Mouse (Mus musculus) embryonic facial prominence, embryonic 15.5 days (tissue): Measurements from ENCODE around the gene Mllt1. TPM values are rescaled to one million over a fixed set of nuclear protein-coding genes. Genes with fewer than 3 reads are reported as not detected.
"Not testable (repeated sequence)": the region's sequence is repeated elsewhere in the genome, so short reads cannot be mapped to it uniquely, and the experiment has no call there.

Source experiments
- ATAC-seq: fragments of 200-750 bp; cut with Nextera tagmentation; 2 replicates; pipeline ENCODE4 v1.8.0; 2017; ENCODE audit warnings: low read depth, moderate TSS enrichment; ENCODE audit not compliant: insufficient number of reproducible peaks, low FRiP score, low TSS enrichment
- H3K27ac ChIP-seq: fragments of 300-500 bp; sonication (generic); replicated peaks from 2 replicates; pipeline ENCODE4 v1.5.1; 2015; ENCODE audit warnings: mild to moderate bottlenecking, inconsistent platforms
- H3K27me3 ChIP-seq: fragments of 300-500 bp; sonication (generic); 2 replicates; pipeline ENCODE4 v1.6.1; 2015; ENCODE audit warnings: inconsistent platforms
- H3K36me3 ChIP-seq: fragments of 300-500 bp; sonication (generic); 2 replicates; pipeline ENCODE4 v1.6.1; 2015; ENCODE audit warnings: mild to moderate bottlenecking, inconsistent platforms
- H3K4me1 ChIP-seq: fragments of 300-500 bp; sonication (generic); 2 replicates; pipeline ENCODE4 v1.6.1; 2015; ENCODE audit warnings: inconsistent platforms
- H3K4me2 ChIP-seq: fragments of 300-500 bp; sonication (generic); replicated peaks from 2 replicates; pipeline ENCODE4 v1.6.1; 2015; ENCODE audit warnings: mild to moderate bottlenecking, inconsistent platforms
- H3K4me3 ChIP-seq: fragments of 300-500 bp; sonication (generic); replicated peaks from 2 replicates; pipeline ENCODE4 v1.5.1; 2015; ENCODE audit warnings: mild to moderate bottlenecking, inconsistent platforms
- H3K9ac ChIP-seq: fragments of 300-500 bp; sonication (generic); 2 replicates; pipeline ENCODE4 v1.6.1; 2015; ENCODE audit warnings: inconsistent platforms
- H3K9me3 ChIP-seq: fragments of 300-500 bp; sonication (generic); replicated peaks from 2 replicates; pipeline ENCODE4 v1.6.1; 2016; ENCODE audit warnings: inconsistent platforms
- WGBS: fragments of 180-500 bp; shearing (Covaris S2); methylation state at CpG from one replicate; pipeline ENCODE4 v1.1.7; 2015; 5-methylcytosine and 5-hydroxymethylcytosine counted together
- polyA plus RNA-seq: library from polyadenylated mRNA; unstranded; fragments of >200 nt; fragmentation: Nextera tagmentation; extraction: Ambion mirVana; gene quantifications from 2 replicates; pipeline ENCODE4 v1.2.1, GENCODE M21; 2015

Mllt1 gene
- polyA plus RNA-seq, 1 experiment from 2014 or later: 56.9 TPM

DNA sequence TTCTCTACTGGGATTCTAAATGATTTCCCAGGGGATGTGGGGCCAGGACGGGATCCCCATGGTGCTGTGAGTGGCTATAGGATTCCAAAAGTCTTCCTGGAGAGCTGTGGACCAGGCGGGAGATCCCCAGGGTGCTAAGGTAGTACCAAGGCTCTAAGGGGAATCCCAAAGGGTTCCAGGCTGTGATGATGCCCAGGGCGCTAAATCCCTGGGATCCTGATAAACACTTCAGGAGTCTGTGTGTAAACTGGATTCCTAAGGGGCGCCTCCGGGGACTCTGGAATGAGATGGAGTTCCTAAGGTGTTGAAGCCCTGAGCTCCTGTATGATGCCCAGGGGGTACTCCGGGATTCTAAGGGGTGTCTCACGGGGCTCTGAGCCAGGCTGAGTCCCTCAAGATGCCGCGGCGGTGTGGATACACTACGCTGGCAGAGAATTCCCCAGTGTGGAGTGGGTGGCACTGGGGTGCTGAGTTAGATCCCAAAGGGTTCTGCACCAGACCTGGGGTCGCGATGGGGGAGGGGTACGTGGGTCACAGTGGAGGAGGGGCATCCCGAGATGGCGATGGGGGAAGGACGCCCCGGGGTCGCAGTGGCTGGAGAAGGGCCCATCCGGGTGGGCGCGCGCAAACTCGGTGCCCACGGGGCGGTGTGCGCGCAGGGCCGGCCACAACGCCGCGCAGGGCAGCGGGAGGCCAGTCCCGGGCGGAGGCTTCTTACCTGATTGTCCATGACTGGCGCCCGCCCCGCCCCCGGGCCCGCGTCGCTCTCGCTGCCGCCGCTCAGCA, 477 bp downstream of the Mllt1 start:
- peak overlapping the region; percentile 99 for H3K9ac ChIP-seq
- no peaks in the 10 kb centered on the region for H3K36me3 ChIP-seq
- ATAC-seq: peak; percentile 27
- 1% methylated on average over 41 of the region's 45 CpGs for WGBS
- H3K27ac ChIP-seq: peak overlapping the region; percentile 58; the same call in 1 of the 2 replicates
- peak overlapping the region; percentile 92 for H3K4me3 ChIP-seq
- no peaks in the 10 kb centered on the region for H3K27me3 ChIP-seq
- H3K4me2 ChIP-seq: peak overlapping the region; percentile 87
- no peaks in the 10 kb centered on the region for H3K9me3 ChIP-seq
- H3K4me1 ChIP-seq: peaks cover 28% of the 10 kb centered on the region

DNA sequence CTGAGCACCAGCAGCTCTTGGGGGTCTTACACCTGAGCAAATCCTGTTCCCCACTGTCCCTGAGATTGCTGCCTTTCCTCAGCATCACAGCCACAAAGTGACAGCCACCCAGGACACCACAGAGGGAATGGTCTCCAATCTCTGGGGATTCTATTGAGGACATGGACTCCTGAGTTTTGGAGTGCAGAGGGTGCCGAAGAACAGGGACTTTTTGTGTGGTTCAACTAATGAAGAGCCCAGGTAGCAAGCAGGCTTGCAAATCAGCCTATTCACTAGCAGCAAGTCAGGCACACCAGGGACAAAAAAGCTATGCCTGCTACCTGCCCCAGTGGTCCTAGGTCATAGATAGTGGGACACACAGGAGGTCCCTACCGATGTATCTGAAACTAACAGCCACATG, 1.8 kb downstream of the Mllt1 start:
- Histone ChIP-seq H3K4me1 (peaks cover 28% of the 10 kb centered on the region), H3K9me3 (no peaks in the 10 kb centered on the region), H3K4me2 (peak overlapping the region; percentile 87; the same call in 1 of the 2 replicates), H3K27me3 (no peaks in the 10 kb centered on the region), H3K9ac (no peak overlapping the region), H3K27ac (no peak overlapping the region), H3K36me3 (no peaks in the 10 kb centered on the region), H3K4me3 (no peak overlapping the region)
- ATAC-seq: no peak
- 98% methylated on average over 2 of the region's 2 CpGs for WGBS

DNA sequence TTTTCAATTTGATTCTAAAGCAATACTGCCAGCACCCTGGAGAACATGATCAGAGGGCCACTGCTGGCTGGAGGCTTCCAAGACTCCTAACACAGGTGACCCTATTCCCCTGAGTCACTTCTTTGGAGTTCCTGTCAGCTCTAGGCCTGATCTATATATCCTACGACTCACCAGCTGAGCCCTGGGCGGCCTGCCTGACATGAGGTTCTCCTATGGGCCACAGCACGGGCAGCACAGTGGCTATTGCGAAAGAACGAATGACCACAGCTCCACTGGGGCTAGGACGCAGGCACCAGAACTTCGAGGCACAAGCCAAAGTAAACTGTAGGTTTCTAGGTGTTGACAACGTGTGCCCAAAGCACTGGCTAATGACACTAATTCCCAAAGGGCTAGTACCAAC, 5.2 kb downstream of the Mllt1 start:
- WGBS: 90% methylated on average over 8 of the region's 8 CpGs
- Histone ChIP-seq H3K9ac (no peak overlapping the region), H3K27me3 (no peaks in the 10 kb centered on the region), H3K27ac (no peak overlapping the region), H3K4me2 (no peak overlapping the region), H3K4me1 (peaks cover 28% of the 10 kb centered on the region), H3K4me3 (no peak overlapping the region), H3K36me3 (peaks cover 13% of the 10 kb centered on the region), H3K9me3 (no peaks in the 10 kb centered on the region)
- ATAC-seq: no peak

DNA sequence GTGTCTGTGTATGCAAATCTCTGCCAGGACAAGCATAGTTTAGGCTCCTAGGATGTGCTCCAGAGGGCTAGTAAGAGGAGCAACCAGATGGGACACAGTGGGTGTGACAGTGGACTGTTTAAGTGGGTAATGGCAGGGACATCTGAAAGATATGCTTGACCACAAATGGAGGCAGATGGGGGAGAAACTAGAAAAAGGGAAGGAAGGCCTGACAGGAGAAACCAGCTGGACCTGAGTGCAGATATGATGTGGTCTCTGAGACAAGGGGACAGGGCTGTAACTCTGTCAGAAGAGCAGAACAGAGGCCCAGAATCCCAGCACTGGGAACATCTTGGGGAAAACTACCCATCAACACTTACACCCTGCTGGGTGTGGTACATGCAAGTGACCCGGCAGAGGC, 5.7 kb downstream of the Mllt1 start:
- Histone ChIP-seq H3K9me3 (no peaks in the 10 kb centered on the region), H3K27ac (no peak overlapping the region), H3K36me3 (peaks cover 18% of the 10 kb centered on the region), H3K4me2 (no peak overlapping the region), H3K9ac (no peak overlapping the region), H3K27me3 (no peaks in the 10 kb centered on the region), H3K4me3 (no peak overlapping the region), H3K4me1 (peaks cover 27% of the 10 kb centered on the region)
- WGBS: 81% methylated on average over 1 of the region's 1 CpGs
- ATAC-seq: no peak

DNA sequence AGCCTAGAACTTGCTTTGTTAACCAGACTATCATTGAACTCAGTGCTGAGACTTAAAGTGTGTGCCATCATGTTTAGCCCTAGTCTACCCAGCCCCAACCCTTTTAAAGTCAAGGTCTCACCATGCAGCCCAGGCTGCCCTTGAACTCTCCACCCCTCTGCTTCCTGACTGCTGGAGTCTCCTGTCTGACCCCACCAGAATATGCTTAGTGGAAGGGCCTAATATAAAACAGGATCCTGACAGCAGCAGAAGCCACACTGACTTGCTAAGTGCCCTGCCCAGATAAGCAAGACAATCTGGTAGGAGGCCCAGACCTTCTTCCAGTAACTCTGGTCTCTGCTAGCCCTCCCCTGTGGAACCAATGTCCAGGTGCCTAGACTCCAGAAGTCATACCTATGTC, 6.1 kb downstream of the Mllt1 start:
- Histone ChIP-seq H3K4me1 (peaks cover 23% of the 10 kb centered on the region), H3K9ac (no peak overlapping the region), H3K4me3 (no peak overlapping the region), H3K9me3 (no peaks in the 10 kb centered on the region), H3K27ac (no peak overlapping the region), H3K27me3 (no peaks in the 10 kb centered on the region), H3K4me2 (no peak overlapping the region), H3K36me3 (peaks cover 22% of the 10 kb centered on the region)
- no peak for ATAC-seq

DNA sequence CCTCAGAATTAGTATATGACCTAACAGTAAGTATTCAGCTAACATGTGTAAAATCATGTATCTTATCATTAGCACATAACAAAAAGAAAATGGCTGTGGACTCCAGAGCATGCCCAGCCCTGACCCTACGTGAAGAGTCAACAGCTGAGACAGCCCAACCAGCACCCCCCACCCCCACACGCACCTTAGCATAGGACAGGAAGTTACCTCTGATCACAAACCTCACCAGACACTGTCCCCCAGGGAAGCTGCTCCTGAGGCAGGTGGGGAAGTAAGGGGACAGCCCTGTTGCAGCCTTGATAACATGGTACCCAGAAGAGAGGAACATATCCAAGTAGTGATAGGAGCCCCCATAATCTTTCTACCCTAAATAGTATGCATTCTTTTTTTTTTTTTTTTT, 9.2 kb downstream of the Mllt1 start:
- WGBS: 85% methylated on average over 2 of the region's 2 CpGs
- no peak overlapping the region for H3K4me3 ChIP-seq
- H3K27ac ChIP-seq: no peak overlapping the region
- H3K27me3 ChIP-seq: no peaks in the 10 kb centered on the region
- ATAC-seq: no peak
- H3K36me3 ChIP-seq: peaks cover 40% of the 10 kb centered on the region
- no peak overlapping the region for H3K4me2 ChIP-seq
- H3K9ac ChIP-seq: no peak overlapping the region
- no peaks in the 10 kb centered on the region for H3K4me1 ChIP-seq
- no peaks in the 10 kb centered on the region for H3K9me3 ChIP-seq

DNA sequence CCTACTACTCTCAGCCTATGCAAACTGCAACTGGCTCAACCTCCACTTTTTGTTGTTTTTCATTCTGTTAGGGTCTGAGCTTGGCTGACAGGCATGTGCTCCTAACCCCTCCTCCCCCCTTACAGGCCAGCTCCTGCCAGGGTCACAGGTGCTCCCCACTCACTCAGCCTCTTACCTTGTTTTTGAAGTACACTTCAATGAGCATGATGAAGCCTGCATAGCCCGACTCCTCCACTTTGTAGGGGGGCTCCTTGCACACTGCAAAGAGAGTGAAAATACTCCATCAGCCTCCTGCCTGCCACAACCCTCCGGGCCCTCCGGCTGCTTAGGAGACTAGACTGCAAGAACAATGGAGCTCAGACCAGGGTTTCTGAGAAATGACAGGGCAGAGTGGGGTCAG, 15.5 kb downstream of the Mllt1 start:
- no peaks in the 10 kb centered on the region for H3K9me3 ChIP-seq
- no peak overlapping the region for H3K9ac ChIP-seq
- peaks cover 79% of the 10 kb centered on the region for H3K36me3 ChIP-seq
- no peak for ATAC-seq
- H3K27ac ChIP-seq: no peak overlapping the region
- WGBS: 80% methylated on average over 3 of the region's 3 CpGs
- no peak overlapping the region for H3K4me2 ChIP-seq
- H3K4me1 ChIP-seq: no peaks in the 10 kb centered on the region
- H3K27me3 ChIP-seq: no peaks in the 10 kb centered on the region
- no peak overlapping the region for H3K4me3 ChIP-seq

DNA sequence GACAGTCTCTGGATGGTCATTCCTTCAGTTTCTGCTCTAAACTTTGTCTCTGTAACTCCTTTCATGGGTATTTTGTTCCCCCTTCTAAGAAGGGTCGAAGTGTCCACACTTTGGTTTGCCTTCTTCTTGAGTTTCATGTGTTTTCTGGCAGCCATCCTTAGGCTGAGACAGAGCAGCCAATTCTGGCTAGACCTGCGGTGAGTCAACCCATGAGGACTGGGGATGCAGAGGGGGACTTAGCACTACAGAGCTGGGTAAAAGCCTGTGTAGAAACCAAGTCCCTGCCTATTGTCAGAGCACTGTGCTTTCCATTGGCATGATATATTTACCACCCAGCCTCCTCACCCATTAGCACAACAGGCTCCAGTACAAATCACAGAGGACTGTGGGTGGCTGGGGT, 18.0 kb downstream of the Mllt1 start:
- WGBS: 92% methylated on average over 2 of the region's 2 CpGs
- H3K4me3 ChIP-seq: no peak overlapping the region

DNA sequence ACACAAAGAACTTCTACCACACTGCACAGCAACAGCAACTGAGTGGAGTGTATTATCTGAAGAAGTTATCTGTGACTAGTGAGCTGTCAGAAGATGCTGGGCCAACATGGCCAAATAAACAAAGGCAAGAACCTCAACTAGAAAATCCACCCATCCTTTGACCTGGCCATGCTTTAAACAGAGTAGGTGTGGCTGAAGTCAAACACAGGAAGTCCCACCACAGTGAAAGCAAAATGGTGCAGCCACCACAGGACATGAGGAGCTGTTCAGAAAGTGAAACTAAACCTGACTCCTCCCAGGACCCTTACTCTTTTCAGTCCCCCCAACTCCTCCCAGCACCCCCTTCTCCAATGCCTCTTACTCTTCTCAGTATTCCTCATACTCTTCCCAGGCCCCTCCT, 21.8 kb downstream of the Mllt1 start:
- no peaks in the 10 kb centered on the region for H3K27me3 ChIP-seq
- H3K27ac ChIP-seq: no peak overlapping the region
- H3K9ac ChIP-seq: no peak overlapping the region
- ATAC-seq: no peak
- H3K9me3 ChIP-seq: no peaks in the 10 kb centered on the region
- no peak overlapping the region for H3K4me2 ChIP-seq
- peaks cover 72% of the 10 kb centered on the region for H3K36me3 ChIP-seq
- H3K4me3 ChIP-seq: no peak overlapping the region
- no peaks in the 10 kb centered on the region for H3K4me1 ChIP-seq

More for the DNA sequence above, 18.0 kb downstream of the Mllt1 start:
- Histone ChIP-seq H3K36me3 (peaks cover 77% of the 10 kb centered on the region), H3K27ac (no peak overlapping the region), H3K4me1 (no peaks in the 10 kb centered on the region), H3K4me2 (no peak overlapping the region), H3K9me3 (no peaks in the 10 kb centered on the region), H3K9ac (no peak overlapping the region), H3K27me3 (no peaks in the 10 kb centered on the region)
- ATAC-seq: no peak

DNA sequence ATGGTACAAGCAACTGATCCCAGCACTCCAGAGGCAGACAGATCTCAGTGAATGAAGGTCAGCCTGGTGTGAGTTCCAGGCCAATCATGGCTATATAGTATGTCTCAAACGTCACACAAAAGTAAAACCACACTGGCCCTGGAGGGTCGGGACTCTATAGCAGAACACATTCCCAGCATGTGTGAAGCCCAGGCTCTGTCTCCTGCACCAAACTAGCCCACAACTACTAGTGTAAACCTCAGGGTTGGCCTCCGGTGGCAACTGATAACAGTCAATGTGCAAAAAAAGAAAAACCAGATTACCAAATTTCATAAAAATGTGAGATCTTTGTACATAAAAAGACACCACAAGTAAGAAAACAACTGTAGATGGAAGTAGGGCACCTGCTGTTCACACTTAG, 22.2 kb downstream of the Mllt1 start:
- Histone ChIP-seq H3K9ac (no peak overlapping the region), H3K9me3 (no peaks in the 10 kb centered on the region), H3K4me2 (no peak overlapping the region), H3K36me3 (peaks cover 71% of the 10 kb centered on the region), H3K27me3 (no peaks in the 10 kb centered on the region), H3K4me1 (peaks cover 2% of the 10 kb centered on the region; the same call in 1 of the 2 replicates), H3K27ac (no peak overlapping the region), H3K4me3 (no peak overlapping the region)
- no peak for ATAC-seq
- 83% methylated on average over 3 of the region's 3 CpGs for WGBS

DNA sequence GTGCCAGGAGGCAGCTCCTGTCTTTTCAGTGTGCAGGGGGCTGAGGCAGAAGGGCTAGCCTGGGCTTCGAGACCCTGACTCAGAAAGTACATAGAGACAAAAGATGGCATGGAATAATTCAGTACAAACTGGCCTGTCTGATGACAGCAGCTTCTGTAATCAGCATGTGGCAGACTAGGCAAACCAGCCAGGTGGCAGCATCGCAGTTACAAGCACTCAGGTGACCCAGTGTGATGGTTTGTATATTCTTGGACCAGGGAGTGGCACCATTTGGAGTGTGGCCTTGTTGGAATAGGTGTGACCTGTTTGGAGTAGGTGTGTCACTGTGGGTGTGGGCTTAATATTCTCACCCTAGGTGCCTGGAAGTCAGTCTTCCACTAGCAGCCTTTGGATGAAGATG, 25.5 kb downstream of the Mllt1 start:
- not testable (repeated sequence) for H3K9me3 ChIP-seq, H3K27me3 ChIP-seq, ATAC-seq, H3K9ac ChIP-seq, H3K4me3 ChIP-seq, H3K27ac ChIP-seq, H3K4me1 ChIP-seq, H3K4me2 ChIP-seq
- 85% methylated on average over 2 of the region's 2 CpGs for whole genome bisulfite sequencing
- peaks cover 59% of the 10 kb centered on the region for H3K36me3 ChIP-seq

DNA sequence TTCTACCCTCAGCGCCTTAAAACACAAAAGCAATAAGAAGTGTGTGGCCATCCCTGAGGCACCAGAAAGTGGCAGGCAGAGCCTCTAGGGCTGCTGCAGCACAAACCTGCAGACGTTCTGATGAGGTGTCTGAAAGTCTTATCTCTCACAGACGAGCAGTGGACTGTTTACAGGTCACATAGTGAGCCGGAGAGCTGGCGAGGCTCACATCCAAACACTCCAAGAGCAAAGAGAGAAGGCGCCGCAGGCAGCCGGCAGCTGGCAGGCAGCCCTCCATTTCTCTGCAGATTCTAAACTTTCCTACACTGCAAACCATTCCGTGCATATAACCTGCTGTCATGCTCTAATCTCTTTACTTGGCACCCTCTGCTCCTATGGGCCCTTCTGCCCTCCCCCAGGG, 27.3 kb downstream of the Mllt1 start:
- H3K4me1 ChIP-seq: peaks cover 6% of the 10 kb centered on the region; the same call in 1 of the 2 replicates
- H3K4me2 ChIP-seq: no peak overlapping the region
- no peak overlapping the region for H3K4me3 ChIP-seq
- H3K27me3 ChIP-seq: no peaks in the 10 kb centered on the region
- no peak overlapping the region for H3K9ac ChIP-seq
- 64% methylated on average over 9 of the region's 9 CpGs for WGBS
- H3K27ac ChIP-seq: 0 out of 2 replicates have a peak overlapping the region, but pooled peaks have one; percentile 44
- H3K9me3 ChIP-seq: no peaks in the 10 kb centered on the region
- H3K36me3 ChIP-seq: peaks cover 60% of the 10 kb centered on the region
- ATAC-seq: no peak
